Mouse (Mus musculus) adrenal gland, postnatal 10 days (tissue): ENCODE results near the gene Chd1. TPM values are rescaled to one million over a fixed set of nuclear protein-coding genes. Genes with fewer than 3 reads are reported as not detected.

Experiments used
- DNase-seq: peaks from one replicate; pipeline ENCODE4 v3.0.0; 2021; ENCODE audit warnings: mixed read lengths
- total RNA-seq, 2 experiments: library from RNA; stranded (reverse); gene quantifications; 2 replicates each; pipeline ENCODE4 v1.2.3; 2021

Gene Chd1
- total RNA-seq, 2 experiments from 2014 or later, result 36.6 to 47.1 TPM

DNA sequence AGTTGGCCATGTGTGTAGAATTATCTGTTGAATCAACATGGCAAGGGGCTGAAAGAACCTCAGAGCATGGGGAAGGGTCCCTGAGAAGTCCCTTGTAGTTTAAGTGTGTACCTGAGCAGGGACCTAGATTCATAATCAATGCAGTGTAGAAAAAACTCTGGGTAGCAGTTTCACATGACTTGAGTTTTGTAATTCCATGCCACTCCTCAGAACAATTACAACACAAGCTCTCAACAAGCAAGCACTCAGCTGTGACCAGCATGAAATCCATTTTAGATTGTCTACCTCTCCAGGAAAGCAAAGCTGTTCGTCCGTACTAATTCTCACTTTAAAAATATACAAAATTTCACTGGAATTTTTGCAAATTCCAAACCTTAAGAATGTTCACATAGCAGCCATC lies 105.2 kb downstream of the Chd1 start:
- DNase-seq, result no peak

DNA sequence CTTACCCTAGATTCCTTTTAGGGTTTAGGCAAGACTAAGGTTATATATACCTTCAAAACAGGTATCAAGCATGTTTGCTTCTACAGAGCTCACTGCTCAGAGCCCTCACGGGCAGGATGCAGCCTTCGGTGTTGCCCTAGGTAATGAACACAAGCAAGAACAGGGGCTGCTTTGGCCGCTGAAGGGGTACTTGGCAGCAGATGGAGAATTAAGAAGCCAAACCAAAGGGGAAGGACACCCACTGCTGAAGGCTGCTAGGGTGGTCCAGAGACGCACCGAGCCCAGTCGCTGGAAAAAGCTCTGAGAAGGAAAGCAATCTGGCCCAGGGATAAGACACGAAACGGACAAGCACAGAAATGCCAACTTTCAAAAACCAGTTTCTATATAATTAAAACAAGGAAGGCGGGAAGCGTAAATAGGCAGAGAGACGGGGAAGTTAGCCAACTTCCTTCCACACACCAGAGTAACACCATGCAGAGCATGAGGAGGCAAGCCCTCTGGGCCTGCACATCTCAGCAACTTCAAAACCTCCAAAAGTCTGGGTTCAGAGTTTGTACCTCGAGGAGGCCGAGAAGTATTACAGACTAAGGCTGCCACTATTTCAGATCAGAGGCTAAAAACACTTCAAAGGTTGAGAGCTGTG lies 107.5 kb downstream of the Chd1 start:
- no peak for DNase-seq

DNA sequence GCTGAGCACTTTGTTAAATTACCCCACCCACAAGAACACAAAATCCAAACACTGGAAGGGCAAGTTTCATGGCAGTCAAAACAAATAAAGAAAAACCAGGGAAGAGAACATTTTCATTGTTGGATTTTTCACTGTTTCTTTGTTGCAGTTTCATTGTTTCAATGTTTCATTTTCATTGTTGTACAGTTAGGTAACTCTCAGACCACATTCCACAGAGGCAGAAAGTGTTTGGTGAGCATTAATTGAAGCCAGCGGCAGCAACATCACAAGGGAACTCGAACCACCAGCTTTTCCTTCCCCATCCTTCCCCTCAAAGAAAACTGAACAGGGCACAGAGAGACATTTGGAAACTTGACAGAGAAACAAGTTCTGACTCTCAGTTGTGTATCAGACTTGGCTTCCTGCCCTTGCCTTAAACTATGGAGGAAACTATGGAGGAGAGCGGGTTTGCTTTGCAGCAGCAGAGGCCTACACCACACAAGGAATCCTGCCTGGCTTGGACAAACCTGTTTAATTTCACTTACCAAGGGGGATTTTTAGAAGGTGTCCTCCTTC lies 109.0 kb downstream of the Chd1 start:
- DNase-seq, result no peak

DNA sequence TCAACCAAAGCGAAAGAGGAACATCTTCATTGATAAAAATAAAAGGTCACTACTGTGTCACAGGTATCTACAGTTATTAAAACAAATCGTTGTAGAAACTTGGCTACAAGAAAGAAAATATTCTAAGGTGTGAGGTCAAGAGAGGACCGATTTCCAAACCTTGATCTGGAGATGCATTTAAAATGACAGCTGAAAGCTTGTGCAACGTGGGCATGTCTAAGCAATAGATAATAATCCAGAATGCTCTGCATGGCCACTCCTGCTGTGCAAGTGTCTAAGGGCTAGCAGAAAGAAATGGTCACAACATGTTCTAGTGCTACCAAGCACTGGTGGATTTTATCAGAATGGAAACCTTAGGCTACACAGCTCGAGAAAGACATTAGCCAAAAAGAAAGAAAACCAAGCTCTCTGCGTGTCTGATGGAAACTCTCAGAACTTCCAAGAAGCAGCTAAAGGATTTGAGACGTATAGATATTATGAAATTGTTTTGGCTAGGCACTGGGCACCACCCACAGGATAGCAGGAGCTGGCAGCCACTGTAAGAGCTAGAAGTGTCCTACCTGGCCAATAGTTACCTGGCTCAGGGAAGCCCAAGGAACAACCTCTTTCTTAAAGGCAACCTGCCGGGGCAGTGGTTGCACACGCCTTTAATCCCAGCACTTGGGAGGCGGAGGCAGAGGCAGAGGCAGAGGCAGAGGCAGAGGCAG lies 110.7 kb downstream of the Chd1 start:
- no peak for DNase-seq

DNA sequence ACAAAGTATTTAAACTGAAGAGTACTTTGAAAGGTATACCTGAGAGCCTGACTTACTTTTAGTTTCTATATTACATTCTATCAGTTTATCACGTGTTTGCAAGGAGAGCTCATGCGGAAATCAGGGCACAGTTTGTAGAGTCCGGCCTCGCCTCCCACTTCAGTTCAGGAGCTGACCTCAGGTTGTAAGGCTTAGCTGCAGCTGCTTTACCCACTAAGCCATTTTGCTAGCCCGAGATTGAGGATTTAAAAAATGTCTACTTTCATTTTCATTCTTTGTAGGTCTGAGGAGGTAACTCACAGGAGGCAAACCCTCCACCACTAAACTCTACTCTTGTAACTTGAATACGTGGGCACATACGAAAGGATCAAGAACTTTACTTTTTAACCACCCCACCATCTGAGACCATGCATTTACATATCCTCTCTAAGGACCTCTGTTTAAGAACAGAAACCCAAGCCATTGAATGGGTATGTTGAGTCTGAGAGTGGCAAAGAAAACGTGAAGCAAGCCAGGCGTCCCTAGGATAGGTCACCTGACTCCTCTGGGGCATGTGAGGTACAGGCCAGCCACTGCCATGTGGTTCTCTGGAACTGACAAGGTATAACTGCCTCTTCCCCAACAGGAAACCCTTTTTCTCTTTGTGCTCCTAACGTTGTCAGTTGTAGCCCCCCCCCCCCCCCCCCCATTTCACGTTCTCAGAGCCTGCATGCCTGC lies 111.8 kb downstream of the Chd1 start:
- no peak for DNase-seq

DNA sequence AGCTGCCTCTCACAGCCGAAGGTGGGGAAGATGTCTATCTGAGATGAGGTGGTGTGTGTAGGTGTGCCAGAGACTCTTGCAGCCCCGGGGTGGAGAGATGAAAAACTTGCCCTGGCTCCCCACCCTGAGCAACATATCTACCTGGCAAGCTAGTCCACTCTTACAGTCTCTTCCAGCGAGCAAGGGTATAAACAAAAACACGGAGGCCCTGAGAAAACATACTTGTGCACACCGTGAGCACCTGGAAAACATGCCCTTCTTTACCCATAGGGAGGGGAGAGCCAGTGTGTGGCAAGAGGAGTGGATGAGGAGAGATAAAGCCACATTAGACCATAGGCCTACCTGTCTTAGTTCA lies 112.3 kb downstream of the Chd1 start:
- DNase-seq, result no peak

DNA sequence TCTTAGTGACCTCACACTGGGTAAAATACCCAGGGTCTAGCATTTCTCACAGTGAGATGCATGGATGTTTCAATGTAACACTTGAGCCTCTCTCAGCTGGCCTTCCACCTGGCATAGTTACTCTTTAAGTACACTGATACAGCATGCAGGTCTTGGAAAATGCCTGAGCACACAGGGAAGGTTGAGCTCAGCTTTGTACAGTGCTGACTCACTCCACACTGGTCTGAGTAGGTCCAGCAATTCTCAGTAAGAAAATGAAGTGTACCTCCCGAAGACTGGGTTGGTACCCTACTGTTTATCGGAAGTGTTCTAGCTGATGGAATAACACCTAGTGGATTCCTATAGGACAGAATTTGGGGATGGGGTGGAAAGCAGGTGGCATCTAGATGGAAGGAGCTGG lies 112.9 kb downstream of the Chd1 start:
- no peak for DNase-seq

DNA sequence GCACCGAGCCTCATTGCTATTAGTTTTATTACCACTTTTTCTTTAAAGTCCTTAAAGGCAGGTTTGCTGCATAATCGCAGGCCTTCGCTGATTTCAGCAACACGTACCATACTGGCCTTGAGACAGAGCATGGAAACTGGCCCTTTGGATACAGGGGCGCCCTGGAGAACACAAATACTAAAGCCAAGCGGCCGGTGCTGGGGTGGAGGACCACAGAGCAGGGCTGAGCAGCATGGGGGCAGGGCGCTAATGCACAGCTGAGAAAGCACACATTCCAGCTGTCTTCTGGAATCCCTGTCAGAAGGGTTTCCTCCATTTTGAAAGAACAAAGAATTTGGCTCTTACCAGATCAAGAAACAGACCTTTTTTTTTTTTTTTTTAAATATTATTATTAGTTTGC lies 113.6 kb downstream of the Chd1 start:
- DNase-seq, result no peak

DNA sequence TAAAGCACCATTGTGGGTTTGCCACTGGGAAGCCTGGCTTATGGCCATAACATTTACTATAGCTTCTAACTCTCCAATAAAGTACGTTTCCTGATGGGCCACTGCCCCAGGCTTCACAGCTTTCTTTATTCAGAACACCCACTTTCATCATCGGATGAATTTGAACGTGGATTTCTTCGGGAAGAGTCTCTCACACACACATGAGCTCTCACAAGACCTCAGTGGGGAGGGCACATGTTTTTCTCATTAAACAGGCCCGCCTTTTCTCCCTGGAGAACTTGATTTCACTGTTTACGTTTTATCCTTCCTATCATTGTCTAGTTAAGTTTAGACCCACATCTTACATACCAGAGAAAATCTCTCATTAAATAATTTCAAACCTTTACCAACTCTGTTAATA lies 115.4 kb downstream of the Chd1 start:
- no peak for DNase-seq

DNA sequence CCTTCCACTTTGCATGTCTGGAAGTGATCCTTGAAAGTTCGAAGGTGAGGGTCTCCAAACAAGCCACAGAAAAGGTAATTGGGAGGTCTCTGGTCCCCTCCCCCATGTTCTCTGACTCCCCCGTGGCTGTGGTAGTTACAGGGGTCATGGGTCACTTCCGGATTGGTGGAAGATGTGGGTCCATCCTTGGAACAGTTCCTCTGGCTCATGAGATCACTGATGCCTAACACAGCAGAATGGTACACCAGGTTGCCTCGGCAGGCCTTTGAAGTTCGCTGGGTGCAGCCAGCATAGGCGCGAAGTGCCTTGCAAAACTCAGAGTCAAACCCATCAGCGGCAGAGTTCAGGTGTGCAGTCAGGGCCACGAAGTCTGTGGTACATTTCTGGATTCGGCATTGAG lies 116.0 kb downstream of the Chd1 start:
- DNase-seq, result no peak

DNA sequence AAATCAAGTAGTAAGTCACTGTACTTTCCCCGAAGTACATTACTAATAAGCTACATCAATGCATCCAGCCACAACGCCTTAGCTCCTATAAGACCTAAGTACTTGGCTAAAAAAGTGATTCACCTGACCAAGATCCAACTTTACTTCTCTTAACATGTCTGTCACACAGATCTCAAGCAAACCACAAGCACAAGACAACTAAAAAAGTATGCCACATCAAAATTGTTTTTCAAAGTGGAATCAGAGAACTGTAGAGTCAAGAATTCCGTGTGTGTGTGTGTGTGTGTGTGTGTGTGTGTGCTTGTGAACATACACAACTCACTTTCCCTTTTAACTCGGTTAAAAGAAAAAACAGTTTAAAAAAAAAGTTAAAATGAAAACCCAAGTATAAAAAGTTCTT lies 116.9 kb downstream of the Chd1 start:
- DNase-seq, result no peak

Other genes with a start within 250 kb of the Chd1 start
- 100 to 1,000 TPM; 171 to 174 TPM for gene Psmb1, start 205.2 kb upstream of the Chd1 start, total RNA-seq
- gene Tbp, start 205.1 kb upstream of the Chd1 start, total RNA-seq, result 10 to 100 TPM; 24.5 to 24.7 TPM
- 10 to 100 TPM; 30.0 to 32.8 TPM for gene Pdcd2, start 177.7 kb upstream of the Chd1 start, total RNA-seq
- gene Prdm9, start 140.6 kb upstream of the Chd1 start, total RNA-seq, result 1 to 10 TPM; 6.8 to 9.0 TPM
- gene Rgmb, start 126.1 kb downstream of the Chd1 start, total RNA-seq, result 10 to 100 TPM; 21.7 to 26.4 TPM